11 mouse cellular contexts compared by ENCODE assay signal in the genomic region with DNA sequence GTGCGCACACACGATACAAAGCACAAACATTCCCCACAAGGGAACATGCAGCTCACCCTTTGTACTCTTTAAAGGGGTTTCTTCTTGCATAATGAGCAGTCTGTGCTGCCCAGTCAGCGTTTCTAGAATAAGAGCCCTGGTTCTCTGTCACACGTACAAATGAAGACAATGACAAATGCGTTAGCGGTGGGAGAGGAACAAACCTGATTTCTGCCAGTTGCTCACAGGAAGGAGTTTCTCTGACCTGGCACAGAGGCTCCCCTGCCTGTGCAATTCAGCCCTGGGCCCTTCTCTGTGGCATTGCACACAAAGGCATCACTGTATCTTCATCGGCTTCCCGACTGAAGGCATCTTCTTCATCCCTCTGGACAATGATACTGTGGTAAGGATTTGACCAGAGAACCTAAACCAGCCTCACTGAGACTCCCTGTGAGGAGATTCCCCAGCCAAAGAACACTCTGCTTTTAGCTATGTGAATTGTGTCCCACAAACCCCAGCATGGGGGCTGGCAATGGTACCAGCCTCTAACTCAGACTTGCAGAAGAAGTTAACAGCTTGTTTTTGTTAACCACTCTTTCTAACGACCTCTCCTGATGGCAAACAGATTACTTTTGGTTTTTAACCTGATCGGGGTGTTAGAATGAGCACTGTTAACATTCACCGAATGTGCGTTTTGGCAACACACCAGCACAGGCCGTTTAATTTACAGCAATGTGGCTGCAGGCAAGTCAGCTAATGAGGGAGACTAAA.
A peak's percentile ranks its signal among the peaks of the same experiment; 100 is the strongest.
DNase-seq lines count a peak whose midpoint lies in the region; ATAC-seq and TF ChIP-seq lines count a peak whose summit lies in the region.
"Had no signal": no experiment of that assay in that cellular context is flagged by ENCODE, and none has a peak within 500 bp of the region (broad histone marks: within the 10 kb centered on the region; RNA-seq: fewer than 3 reads in every experiment).

No protein-coding gene starts in this region.

- H3K4me2 ChIP-seq in midbrain, embryonic 13.5 days (replicated peaks) = 0 out of 2 replicates have a peak overlapping the region, but pooled peaks have one; percentile 5
- H3K4me2 ChIP-seq: embryonic facial prominence, embryonic 15.5 days had no signal

- DNase-seq in frontal cortex, postnatal 36 days (ENCODE audit: low spot score in 2 of 2) = no peak
- peak; percentile 47 for DNase-seq in embryo, embryonic 11 days
- DNase-seq in kidney, adult 2 months = peak; percentile 61
- DNase-seq in ovary, postnatal 36 days (ENCODE audit: low spot score) = no peak
- DNase-seq in left cerebral cortex, postnatal 36 days (ENCODE audit: low spot score in 2 of 2) = no peak
- no peak for DNase-seq in spleen, postnatal 10 days (ENCODE audit: low spot score in 2 of 2)
- DNase-seq: lung, adult 2 months; thymus, adult 18-20 months had no signal

- H3K27ac ChIP-seq in kidney, adult 2 months (ENCODE audit: insufficient read depth, low read depth, low read length) = no peak overlapping the region
- peak overlapping the region; percentile 59; the same call in 1 of the 2 replicates for H3K27ac ChIP-seq in midbrain, embryonic 13.5 days
- H3K27ac ChIP-seq: embryonic facial prominence, embryonic 15.5 days had no signal

- no peaks in the 10 kb centered on the region for H3K4me1 ChIP-seq in kidney, adult 2 months (ENCODE audit: control insufficient read depth, insufficient read depth, low read length)
- peaks cover 42% of the 10 kb centered on the region for H3K4me1 ChIP-seq in midbrain, embryonic 13.5 days (replicated peaks)

- 33% methylated on average over 13 of the region's 13 CpGs for WGBS in kidney, adult 2 months
- WGBS in midbrain, embryonic 13.5 days = 25% methylated on average over 13 of the region's 13 CpGs

- H3K9ac ChIP-seq in midbrain, embryonic 13.5 days (replicated peaks) = peak overlapping the region; percentile 45; the same call in 1 of the 2 replicates
- H3K9ac ChIP-seq: embryonic facial prominence, embryonic 15.5 days had no signal

- H3K4me3 ChIP-seq in kidney, adult 2 months (ENCODE audit: insufficient read depth, low read depth, low read length) = no peak overlapping the region
- H3K4me3 ChIP-seq in midbrain, embryonic 13.5 days (replicated peaks) = no peak overlapping the region
- H3K4me3 ChIP-seq: embryonic facial prominence, embryonic 15.5 days had no signal

- H3K36me3 ChIP-seq in kidney, adult 2 months (ENCODE audit: control insufficient read depth, insufficient read depth, low read length) = no peaks in the 10 kb centered on the region
- H3K36me3 ChIP-seq in midbrain, embryonic 13.5 days = no peaks in the 10 kb centered on the region
- H3K36me3 ChIP-seq: embryonic facial prominence, embryonic 15.5 days had no signal

- 0 out of 2 replicates have a peak, but pooled peaks have one; percentile 24 for ATAC-seq in frontal cortex, adult (ENCODE audit: low TSS enrichment)
- ATAC-seq in midbrain, embryonic 13.5 days = peak; percentile 44

- no peak for TF ChIP-seq POLR2A in kidney, adult 2 months (IDR thresholded peaks at IDR 0.05; ENCODE audit: low read depth, low read length)

- intact Hi-C loops in left cerebral cortex, postnatal 36 days (cut with DNase I) = no loop called here

- H3K27me3 ChIP-seq in kidney, adult 2 months (replicated peaks; ENCODE audit: control insufficient read depth, insufficient read depth, low read length) = no peaks in the 10 kb centered on the region
- H3K27me3 ChIP-seq in midbrain, embryonic 13.5 days = peaks cover 9% of the 10 kb centered on the region
- H3K27me3 ChIP-seq: embryonic facial prominence, embryonic 15.5 days had no signal

- no peak for TF ChIP-seq CTCF in kidney, adult 2 months (conservative IDR thresholded peaks at IDR 0.05; ENCODE audit: insufficient read depth, insufficient read length, low read depth, low read length)

- H3K9me3 ChIP-seq in midbrain, embryonic 13.5 days = no peaks in the 10 kb centered on the region
- H3K9me3 ChIP-seq: embryonic facial prominence, embryonic 15.5 days had no signal

Comparison
In these comparisons a context has a peak if more than half of its experiments do, and no peak if none do; other contexts are left out.
1. DNase-seq: peak in embryo, embryonic 11 days (single experiment) and kidney, adult 2 months (single experiment); none in frontal cortex, postnatal 36 days (0 of 2), ovary, postnatal 36 days (single experiment), left cerebral cortex, postnatal 36 days (0 of 2) and spleen, postnatal 10 days (0 of 2).